Mouse (Mus musculus) CH12.LX (cell line): ENCODE measurements around the gene Atxn7l3. TPM values are rescaled to one million over a fixed set of nuclear protein-coding genes. Genes with fewer than 3 reads are reported as not detected.
A peak's percentile ranks its signal among the peaks of the same experiment; 100 is the strongest.

Source experiments
- DNase-seq: peaks from one replicate; pipeline ENCODE4 v3.0.0-alpha.2; 2013; ENCODE audit errors: extremely low read depth
- H3K27ac ChIP-seq: 2 replicates; pipeline ENCODE4 v1.5.1; 2012; ENCODE audit warnings: low read depth, mild to moderate bottlenecking, control low read depth, moderate library complexity; ENCODE audit not compliant: insufficient read depth
- H3K27me3 ChIP-seq: replicated peaks from 2 replicates; pipeline ENCODE3; 2012; ENCODE audit warnings: inconsistent platforms
- H3K36me3 ChIP-seq, 2 experiments: replicated peaks in 1 of 2; 2 replicates each; pipeline versions ENCODE3 to v1.6.1; 2012; ENCODE audit warnings: inconsistent platforms in 1 of 2, low read length in 1 of 2, mild to moderate bottlenecking in 1 of 2, mixed read lengths in 1 of 2, moderate library complexity in 1 of 2; ENCODE audit not compliant: control insufficient read depth in 1 of 2, insufficient read depth in 1 of 2
- H3K4me1 ChIP-seq, 2 experiments: 2 replicates each; pipeline ENCODE4 v1.6.1; 2012; ENCODE audit warnings: inconsistent platforms in 1 of 2, moderate library complexity in 1 of 2; ENCODE audit not compliant: insufficient read depth in 2 of 2, control insufficient read depth in 1 of 2
- H3K4me2 ChIP-seq: 2 replicates; pipeline ENCODE4 v1.6.1; 2012; ENCODE audit warnings: low read depth, mild to moderate bottlenecking, control low read depth; ENCODE audit not compliant: poor library complexity, insufficient read depth, severe bottlenecking
- H3K4me3 ChIP-seq, 3 experiments: fragments of 150-350 bp in 1 of 3; sonication (generic) in 1 of 3; replicated peaks in 1 of 3; 2 replicates each; pipeline versions ENCODE3 to v1.5.1; 2011 to 2012; ENCODE audit warnings: low read depth in 2 of 3, low read length in 2 of 3, mild to moderate bottlenecking in 2 of 3, moderate library complexity in 2 of 3, control low read depth in 1 of 3, improper control_type of control experiment in 1 of 3, inconsistent platforms in 1 of 3, mixed read lengths in 1 of 3; ENCODE audit not compliant: poor library complexity in 1 of 3
- H3K79me2 ChIP-seq: replicated peaks from 2 replicates; pipeline ENCODE4 v1.6.1; 2012; ENCODE audit warnings: mild to moderate bottlenecking, moderate library complexity; ENCODE audit not compliant: control insufficient read depth, poor library complexity, insufficient read depth, severe bottlenecking; ENCODE audit errors: extremely low read depth
- H3K9ac ChIP-seq: 2 replicates; pipeline ENCODE4 v1.6.1; 2012; ENCODE audit warnings: low read depth, mild to moderate bottlenecking, control low read depth, moderate library complexity; ENCODE audit not compliant: insufficient read depth
- H3K9me3 ChIP-seq: replicated peaks from 2 replicates; pipeline ENCODE3; 2012; ENCODE audit warnings: low read length, inconsistent platforms, mixed read lengths
- BHLHE40 ChIP-seq: IDR thresholded peaks from 2 replicates; pipeline ENCODE4 v1.6.1; 2011; ENCODE audit warnings: mild to moderate bottlenecking, low read depth, low read length, improper control_type of control experiment
- CTCF ChIP-seq, 2 experiments: IDR thresholded peaks in 1 of 2; conservative IDR thresholded peaks in 1 of 2; 2 replicates each; pipeline ENCODE4 v1.5.1; 2011 to 2012; ENCODE audit warnings: low read depth in 2 of 2, low read length in 2 of 2, improper control_type of control experiment in 1 of 2, inconsistent platforms in 1 of 2, mild to moderate bottlenecking in 1 of 2, moderate library complexity in 1 of 2
- ELF1 ChIP-seq: IDR thresholded peaks from 2 replicates; pipeline ENCODE4 v1.6.1; 2014; ENCODE audit warnings: low read depth, mild to moderate bottlenecking, inconsistent platforms, low read length, improper control_type of control experiment
- ETS1 ChIP-seq: conservative IDR thresholded peaks from 2 replicates; pipeline ENCODE4 v1.6.1; 2012; ENCODE audit warnings: low read depth, mild to moderate bottlenecking, inconsistent platforms, low read length, improper control_type of control experiment, moderate library complexity
- HCFC1 ChIP-seq: IDR thresholded peaks from 2 replicates; pipeline ENCODE4 v1.6.1; 2012; ENCODE audit warnings: low read depth, mild to moderate bottlenecking, inconsistent platforms, low read length, improper control_type of control experiment
- IRF4 ChIP-seq: IDR thresholded peaks from 2 replicates; pipeline ENCODE4 v1.6.1; 2014; ENCODE audit warnings: low read depth, mild to moderate bottlenecking, inconsistent platforms, low read length, improper control_type of control experiment
- JUN ChIP-seq: IDR thresholded peaks from 2 replicates; pipeline ENCODE4 v1.6.1; 2011; ENCODE audit warnings: low read depth, mild to moderate bottlenecking, low read length, improper control_type of control experiment, moderate library complexity; ENCODE audit not compliant: insufficient read depth
- JUND ChIP-seq: conservative IDR thresholded peaks from 2 replicates; pipeline ENCODE4 v1.6.1; 2011; ENCODE audit warnings: low read depth, low read length, improper control_type of control experiment
- KAT2A ChIP-seq: IDR thresholded peaks from 2 replicates; pipeline ENCODE4 v1.6.1; 2012; ENCODE audit warnings: low read length, improper control_type of control experiment, inconsistent platforms; ENCODE audit not compliant: insufficient replicate concordance
- MAX ChIP-seq: IDR thresholded peaks from 2 replicates; pipeline ENCODE4 v1.6.1; 2011; ENCODE audit warnings: low read length, improper control_type of control experiment
- MEF2A ChIP-seq: IDR thresholded peaks from 2 replicates; pipeline ENCODE4 v1.6.1; 2014; ENCODE audit warnings: low read depth, mild to moderate bottlenecking, inconsistent platforms, low read length, improper control_type of control experiment, borderline replicate concordance
- MXI1 ChIP-seq: IDR thresholded peaks from 2 replicates; pipeline ENCODE4 v1.6.1; 2011; ENCODE audit warnings: mild to moderate bottlenecking, low read depth, low read length, improper control_type of control experiment
- MYC ChIP-seq: IDR thresholded peaks from 2 replicates; pipeline ENCODE4 v1.6.1; 2011; ENCODE audit warnings: low read depth, mild to moderate bottlenecking, improper control_type of control experiment, low read length
- NELFE ChIP-seq: IDR thresholded peaks from 2 replicates; pipeline ENCODE4 v1.6.1; 2011; ENCODE audit warnings: low read depth, low read length, improper control_type of control experiment
- NRF1 ChIP-seq: IDR thresholded peaks from 2 replicates; pipeline ENCODE4 v1.6.1; 2014; ENCODE audit warnings: low read depth, mild to moderate bottlenecking, inconsistent platforms, low read length, improper control_type of control experiment, moderate library complexity
- PAX5 ChIP-seq: IDR thresholded peaks from 2 replicates; pipeline ENCODE4 v1.6.1; 2012; ENCODE audit warnings: low read length, inconsistent platforms, mixed read lengths
- POLR2A ChIP-seq: IDR thresholded peaks from 2 replicates; pipeline ENCODE4 v1.6.1; 2011; ENCODE audit warnings: low read depth, mild to moderate bottlenecking, improper control_type of control experiment, low read length
- POLR2AphosphoS2 ChIP-seq: IDR thresholded peaks from 2 replicates; pipeline ENCODE4 v1.6.1; 2011; ENCODE audit warnings: low read depth, low read length, improper control_type of control experiment
- RCOR1 ChIP-seq: conservative IDR thresholded peaks from 2 replicates; pipeline ENCODE4 v1.6.1; 2012; ENCODE audit warnings: low read depth, mild to moderate bottlenecking, inconsistent platforms, low read length, improper control_type of control experiment
- SIN3A ChIP-seq: IDR thresholded peaks from 2 replicates; pipeline ENCODE4 v1.6.1; 2012; ENCODE audit warnings: low read length, improper control_type of control experiment, inconsistent platforms
- SMC3 ChIP-seq: IDR thresholded peaks from 2 replicates; pipeline ENCODE4 v1.6.1; 2011; ENCODE audit warnings: low read depth, low read length, improper control_type of control experiment
- TBP ChIP-seq: conservative IDR thresholded peaks from 2 replicates; pipeline ENCODE4 v1.6.1; 2011; ENCODE audit warnings: low read depth, low read length, improper control_type of control experiment
- TCF12 ChIP-seq: IDR thresholded peaks from 2 replicates; pipeline ENCODE4 v1.6.1; 2014; ENCODE audit warnings: low read depth, mild to moderate bottlenecking, inconsistent platforms, low read length, improper control_type of control experiment
- UBTF ChIP-seq: IDR thresholded peaks from 2 replicates; pipeline ENCODE4 v1.6.1; 2012; ENCODE audit warnings: low read depth, mild to moderate bottlenecking, inconsistent platforms, low read length, improper control_type of control experiment, moderate library complexity
- USF1 ChIP-seq: IDR thresholded peaks from 2 replicates; pipeline ENCODE4 v1.6.1; 2014; ENCODE audit warnings: low read depth, mild to moderate bottlenecking, inconsistent platforms, low read length, improper control_type of control experiment
- USF2 ChIP-seq: conservative IDR thresholded peaks from 2 replicates; pipeline ENCODE4 v1.6.1; 2011; ENCODE audit warnings: low read depth, low read length, improper control_type of control experiment
- ZC3H11A ChIP-seq: IDR thresholded peaks from 2 replicates; pipeline ENCODE4 v1.6.1; 2012; ENCODE audit warnings: low read depth, mild to moderate bottlenecking, inconsistent platforms, low read length, improper control_type of control experiment
- ZKSCAN1 ChIP-seq: IDR thresholded peaks from 2 replicates; pipeline ENCODE4 v1.6.1; 2012; ENCODE audit warnings: low read depth, inconsistent platforms, low read length, improper control_type of control experiment, borderline replicate concordance
- ZNF384 ChIP-seq: IDR thresholded peaks from 2 replicates; pipeline ENCODE4 v1.6.1; 2012; ENCODE audit warnings: low read depth, low read length, improper control_type of control experiment, inconsistent platforms
- dilution Hi-C: fragments of 300-500 bp; cut with MboI; formaldehyde crosslinking; loops from 2 replicates; pipeline ENCODE4 v1.14.3; 2020; ENCODE audit warnings: low sequenced_read_pairs; ENCODE audit not compliant: extremely low pct_unique_long_range_greater_than_20kb, extremely low pct_ligation_motif_present
- in situ Hi-C: fragments of 300-500 bp; cut with MboI; formaldehyde crosslinking; loops from 3 replicates; pipeline ENCODE4 v1.14.3; 2019; ENCODE audit warnings: low sequenced_read_pairs, low pct_ligation_motif_present, low pct_unique_long_range_greater_than_20kb, mixed read lengths
- polyA plus RNA-seq: library from polyadenylated mRNA; unstranded; fragments of >175 nt; gene quantifications from 2 replicates; pipeline ENCODE4 v1.2.1, GENCODE M21; 2012; ENCODE audit warnings: low read depth; ENCODE audit not compliant: insufficient read length
- total RNA-seq, 2 experiments: library from RNA; depleted of rRNA; stranded (reverse); fragments of 300-350 nt in 1 of 2; fragments of >200 nt in 1 of 2; gene quantifications; 2 replicates each; pipeline ENCODE4 v1.2.3; 2012 to 2014

Gene Atxn7l3
- total and polyA plus RNA-seq, 3 experiments = 40.7 to 59.0 (median 46.6) TPM

GRCm38 (mm10) chr11:102308979-102309378 lies 12.5 kb upstream of the Atxn7l3 start:
- no peaks in the 10 kb centered on the region for H3K27me3 ChIP-seq
- H3K27ac ChIP-seq = peak overlapping the region; percentile 53
- dilution Hi-C loops (loop anchor here (25.0 kb wide), 1 partner anchor 103 kb away; the partner anchor contains the start of gene Slc25a39), in situ Hi-C loops (no loop called here)
- H3K36me3 ChIP-seq = peaks cover 69 to 92% of the 10 kb centered on the region in 2 experiments
- H3K4me3 ChIP-seq = peak overlapping the region; percentile 45 to 62 (median 59)
- H3K9ac ChIP-seq = peak overlapping the region; percentile 27; the same call in 1 of the 2 replicates
- peak; percentile 99 for DNase-seq
- H3K79me2 ChIP-seq = peaks cover 2% of the 10 kb centered on the region
- TF ChIP-seq KAT2A = 0 out of 2 replicates have a peak, but pooled peaks have one; percentile 38
- peak; percentile 15; the same call in 1 of the 2 replicates for TF ChIP-seq BHLHE40
- peak; percentile 96 for TF ChIP-seq SMC3
- peak; percentile 87 for TF ChIP-seq MAX
- peak; percentile 92 for TF ChIP-seq POLR2A
- TF ChIP-seq NELFE = peak; percentile 63
- TF ChIP-seq TBP = 0 out of 2 replicates have a peak, but pooled peaks have one; percentile 44
- peak; percentile 77 for TF ChIP-seq TCF12
- no peak for TF ChIP-seq JUN
- no peak for TF ChIP-seq USF2
- TF ChIP-seq NRF1 = peak; percentile 62
- TF ChIP-seq ETS1 = peak; percentile 41; the same call in 1 of the 2 replicates
- peak; percentile 70 to 99 for TF ChIP-seq CTCF (conservative IDR thresholded peaks at IDR 0.05 in 1 of 2, IDR thresholded peaks at IDR 0.05 in 1 of 2; ENCODE audit: low read depth in 2 of 2, low read length in 2 of 2)
- TF ChIP-seq JUND = no peak
- peak; percentile 86; the same call in 1 of the 2 replicates for TF ChIP-seq POLR2AphosphoS2
- peak; percentile 95 for TF ChIP-seq ELF1
- peak; percentile 95 for TF ChIP-seq MYC
- TF ChIP-seq SIN3A = peak; percentile 96
- TF ChIP-seq UBTF = 0 out of 2 replicates have a peak, but pooled peaks have one; percentile 21
- TF ChIP-seq ZNF384 = peak; percentile 59
- no peak; the same call in 1 of the 2 replicates for TF ChIP-seq MEF2A
- peak; percentile 74 for TF ChIP-seq HCFC1
- TF ChIP-seq ZKSCAN1 = no peak
- no peak for TF ChIP-seq USF1
- peak; percentile 99 for TF ChIP-seq MXI1
- TF ChIP-seq PAX5 = no peak
- peak; percentile 81 for TF ChIP-seq ZC3H11A
- TF ChIP-seq IRF4 = peak; percentile 57; the same call in 1 of the 2 replicates
- no peak for TF ChIP-seq RCOR1
- peak overlapping the region; percentile 71 for H3K4me2 ChIP-seq
- peaks cover 18 to 50% of the 10 kb centered on the region in 2 experiments for H3K4me1 ChIP-seq
- H3K9me3 ChIP-seq = no peaks in the 10 kb centered on the region
